Mouse (Mus musculus) hindbrain, embryonic 11.5 days (tissue): ENCODE data around the gene Aven. TPM values are rescaled to one million over a fixed set of nuclear protein-coding genes. Genes with fewer than 3 reads are reported as not detected.

Source experiments
- ATAC-seq: fragments of 200-750 bp; cut with Nextera tagmentation; 2 replicates; pipeline ENCODE4 v1.8.0; 2017; ENCODE audit warnings: mild to moderate bottlenecking, moderate TSS enrichment, moderate library complexity; ENCODE audit not compliant: low FRiP score
- DNase-seq: peaks from one replicate; pipeline ENCODE4 v3.0.0-alpha.2; 2015; ENCODE audit warnings: low spot score
- H3K27ac ChIP-seq: fragments of 300-500 bp; sonication (generic); 2 replicates; pipeline ENCODE4 v1.5.1; 2014; ENCODE audit warnings: mild to moderate bottlenecking, low read depth, low read length
- H3K27me3 ChIP-seq: fragments of 300-500 bp; sonication (generic); 2 replicates; pipeline ENCODE4 v1.6.1; 2014; ENCODE audit warnings: mild to moderate bottlenecking, low read length, moderate library complexity, mixed read lengths; ENCODE audit not compliant: control insufficient read depth, insufficient read depth
- H3K36me3 ChIP-seq: fragments of 300-500 bp; sonication (generic); 2 replicates; pipeline ENCODE4 v1.6.1; 2014; ENCODE audit warnings: mild to moderate bottlenecking, low read length, moderate library complexity, mixed read lengths; ENCODE audit not compliant: control insufficient read depth, insufficient read depth
- H3K4me1 ChIP-seq: fragments of 300-500 bp; sonication (generic); replicated peaks from 2 replicates; pipeline ENCODE4 v1.6.1; 2014; ENCODE audit warnings: low read length, mixed read lengths; ENCODE audit not compliant: control insufficient read depth, insufficient read depth
- H3K4me2 ChIP-seq: fragments of 300-500 bp; sonication (generic); replicated peaks from 2 replicates; pipeline ENCODE4 v1.6.1; 2014; ENCODE audit warnings: mild to moderate bottlenecking, low read depth, low read length
- H3K4me3 ChIP-seq: fragments of 300-500 bp; sonication (generic); 2 replicates; pipeline ENCODE4 v1.5.1; 2014; ENCODE audit warnings: low read depth, low read length
- H3K9ac ChIP-seq: fragments of 300-500 bp; sonication (generic); 2 replicates; pipeline ENCODE4 v1.6.1; 2014; ENCODE audit warnings: low read depth, low read length
- H3K9me3 ChIP-seq: fragments of 300-500 bp; sonication (generic); 2 replicates; pipeline ENCODE4 v1.6.1; 2016; ENCODE audit warnings: low read length; ENCODE audit not compliant: control insufficient read depth
- WGBS: fragments of 180-500 bp; shearing (Covaris S2); extraction: QIAGEN DNeasy Blood & Tissue Kit; methylation state at CpG from one replicate; pipeline ENCODE4 v1.1.7; 2014; 5-methylcytosine and 5-hydroxymethylcytosine counted together
- polyA plus RNA-seq: library from polyadenylated mRNA; unstranded; fragments of >200 nt; fragmentation: Nextera tagmentation; extraction: Ambion mirVana; gene quantifications from 2 replicates; pipeline ENCODE4 v1.2.1, GENCODE M21; 2014

Gene Aven
- polyA plus RNA-seq, 1 experiment from 2014 or later, result 5.9 TPM

- 91% methylated on average over 4 of the region's 4 CpGs for WGBS
- Histone ChIP-seq H3K9me3 (no peaks in the 10 kb centered on the region), H3K4me1 (no peaks in the 10 kb centered on the region), H3K36me3 (no peaks in the 10 kb centered on the region), H3K27me3 (no peaks in the 10 kb centered on the region), H3K4me2 (no peak overlapping the region), H3K9ac (no peak overlapping the region), H3K4me3 (no peak overlapping the region), H3K27ac (no peak overlapping the region)
- ATAC-seq, result no peak
- no peak for DNase-seq
Measured at GRCm38 (mm10) chr2:112520526-112521482, 28.0 kb downstream of the Aven start.

DNA sequence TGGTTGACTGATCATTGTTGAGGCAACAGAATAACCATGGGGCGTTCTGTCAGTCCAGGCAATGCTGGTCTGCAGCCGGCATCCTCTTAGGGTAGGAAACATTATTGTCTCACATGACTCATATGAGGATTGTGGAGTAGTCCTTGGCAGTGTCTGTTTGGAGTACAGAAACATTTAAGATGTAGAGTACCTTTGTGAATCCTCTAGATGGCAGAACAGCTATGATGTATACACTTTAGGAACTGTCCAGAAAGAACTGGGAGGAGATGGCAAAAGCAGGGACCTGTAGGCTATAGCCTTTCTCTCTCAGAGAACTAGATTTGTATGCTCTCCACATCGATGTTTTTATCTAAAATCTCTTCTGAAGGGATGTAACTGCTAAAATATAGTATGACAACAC lies 34.2 kb downstream of the Aven start:
- Histone ChIP-seq H3K9me3 (no peaks in the 10 kb centered on the region), H3K4me3 (no peak overlapping the region), H3K4me2 (no peak overlapping the region), H3K9ac (no peak overlapping the region), H3K36me3 (no peaks in the 10 kb centered on the region), H3K27me3 (no peaks in the 10 kb centered on the region), H3K4me1 (no peaks in the 10 kb centered on the region), H3K27ac (no peak overlapping the region)
- ATAC-seq (no peak), DNase-seq (no peak)
- WGBS, result 91% methylated on average over 3 of the region's 3 CpGs

DNA sequence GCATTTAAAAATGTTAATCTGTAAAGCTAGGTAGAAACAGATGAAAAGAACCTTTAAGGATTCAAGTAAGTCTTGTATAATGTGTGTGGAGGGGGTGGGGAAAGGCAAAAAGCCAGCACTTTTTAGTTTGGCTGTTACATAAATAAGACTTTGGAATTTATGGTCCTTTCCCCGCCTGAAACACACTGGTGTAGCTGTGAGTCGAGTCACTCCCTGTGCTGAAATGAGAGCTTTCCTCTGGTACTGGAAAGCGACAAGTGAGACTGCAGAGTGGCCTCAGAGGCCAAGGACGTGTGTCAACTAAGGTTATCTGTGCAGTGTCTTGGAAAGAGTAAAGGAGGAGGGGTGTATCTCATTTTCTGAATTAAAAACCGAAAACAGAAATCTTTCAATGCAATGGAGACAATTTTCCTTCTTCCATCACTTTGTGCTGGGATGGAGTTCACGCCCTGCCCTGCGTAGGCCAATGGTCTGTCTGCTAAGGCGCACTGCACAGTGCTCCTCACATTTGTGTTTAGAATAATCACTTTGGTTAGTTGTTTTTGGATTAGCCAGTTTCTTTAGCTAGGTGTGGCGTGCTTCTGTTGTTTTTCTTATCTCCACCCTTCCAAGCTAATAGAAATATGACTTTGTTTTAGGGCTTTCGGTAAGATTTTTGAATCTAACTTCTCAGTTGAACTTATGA lies 40.2 kb downstream of the Aven start:
- Histone ChIP-seq H3K27ac (no peak overlapping the region), H3K9ac (no peak overlapping the region), H3K4me1 (no peaks in the 10 kb centered on the region), H3K27me3 (no peaks in the 10 kb centered on the region), H3K36me3 (no peaks in the 10 kb centered on the region), H3K4me2 (no peak overlapping the region), H3K9me3 (no peaks in the 10 kb centered on the region), H3K4me3 (no peak overlapping the region)
- DNase-seq (no peak), ATAC-seq (no peak)
- WGBS, result 87% methylated on average over 10 of the region's 10 CpGs

GRCm38 (mm10) chr2:112534677-112535222 lies 42.0 kb downstream of the Aven start:
- H3K9ac ChIP-seq, result no peak overlapping the region
- H3K27me3 ChIP-seq, result no peaks in the 10 kb centered on the region
- no peaks in the 10 kb centered on the region for H3K9me3 ChIP-seq
- H3K4me2 ChIP-seq, result no peak overlapping the region
- H3K36me3 ChIP-seq, result no peaks in the 10 kb centered on the region
- ATAC-seq (peak; percentile 39), DNase-seq (peak; percentile 14)
- H3K4me3 ChIP-seq, result no peak overlapping the region
- no peaks in the 10 kb centered on the region for H3K4me1 ChIP-seq
- 56% methylated on average over 14 of the region's 14 CpGs for WGBS
- H3K27ac ChIP-seq, result no peak overlapping the region

DNA sequence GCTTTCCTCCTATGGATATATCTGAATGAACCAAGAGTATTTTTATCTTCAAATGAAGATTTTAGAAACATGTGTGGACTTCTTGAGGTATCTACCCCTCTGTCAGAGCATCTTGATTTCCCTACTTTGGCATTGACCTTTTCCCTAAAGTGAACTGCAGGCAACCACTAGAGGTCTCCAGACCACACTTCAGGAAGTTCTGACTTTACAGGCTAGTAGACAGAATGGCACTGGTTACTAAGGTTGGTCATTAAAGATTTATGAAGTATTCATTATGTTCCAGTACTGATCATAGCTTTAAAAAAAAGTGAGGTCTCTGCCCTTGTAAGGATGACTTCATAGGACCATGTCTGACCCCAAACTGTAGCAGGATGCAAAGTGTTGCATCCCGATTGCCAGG lies 46.0 kb downstream of the Aven start:
- WGBS, result 93% methylated on average over 1 of the region's 1 CpGs
- no peaks in the 10 kb centered on the region for H3K27me3 ChIP-seq
- ATAC-seq (0 out of 2 replicates have a peak, but pooled peaks have one; percentile 15), DNase-seq (peak; percentile 12)
- H3K4me3 ChIP-seq, result no peak overlapping the region
- H3K4me2 ChIP-seq, result no peak overlapping the region
- H3K27ac ChIP-seq, result no peak overlapping the region
- H3K9ac ChIP-seq, result no peak overlapping the region
- H3K4me1 ChIP-seq, result no peaks in the 10 kb centered on the region
- no peaks in the 10 kb centered on the region for H3K36me3 ChIP-seq
- no peaks in the 10 kb centered on the region for H3K9me3 ChIP-seq

GRCm38 (mm10) chr2:112541695-112542285 lies 49.0 kb downstream of the Aven start:
- no peak overlapping the region for H3K27ac ChIP-seq
- no peak for DNase-seq
- no peak overlapping the region for H3K4me3 ChIP-seq
- ATAC-seq, result no peak
- WGBS, result 77% methylated on average over 5 of the region's 5 CpGs
- H3K9ac ChIP-seq, result no peak overlapping the region
- no peak overlapping the region for H3K4me2 ChIP-seq
- H3K4me1 ChIP-seq, result no peaks in the 10 kb centered on the region
- H3K27me3 ChIP-seq, result no peaks in the 10 kb centered on the region
- no peaks in the 10 kb centered on the region for H3K36me3 ChIP-seq
- no peaks in the 10 kb centered on the region for H3K9me3 ChIP-seq

DNA sequence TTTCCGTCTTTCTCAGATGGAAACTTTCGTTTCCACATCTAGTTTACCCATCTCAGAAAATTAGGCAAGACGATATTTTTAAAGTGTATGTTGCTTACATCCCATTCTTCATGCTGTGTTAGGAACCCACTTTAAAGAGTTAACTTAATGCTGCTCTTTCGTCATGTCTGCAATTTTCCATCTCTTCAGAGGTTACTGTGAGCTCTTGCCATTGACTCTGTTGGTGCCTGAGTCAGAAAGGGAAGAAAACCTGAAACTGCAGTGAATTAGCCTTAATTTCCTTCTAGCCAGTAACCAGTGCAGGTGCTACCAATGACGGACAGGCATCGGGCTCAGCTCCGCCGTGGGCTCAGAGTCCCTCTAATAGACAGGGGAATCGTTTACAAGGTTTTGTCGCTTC lies 63.8 kb downstream of the Aven start:
- Histone ChIP-seq H3K4me3 (no peak overlapping the region), H3K27ac (no peak overlapping the region), H3K4me2 (no peak overlapping the region), H3K27me3 (no peaks in the 10 kb centered on the region), H3K4me1 (no peaks in the 10 kb centered on the region), H3K9me3 (no peaks in the 10 kb centered on the region), H3K9ac (no peak overlapping the region), H3K36me3 (no peaks in the 10 kb centered on the region)
- ATAC-seq (no peak), DNase-seq (no peak)
- WGBS, result 94% methylated on average over 10 of the region's 10 CpGs

GRCm38 (mm10) chr2:112557453-112557852 lies 64.7 kb downstream of the Aven start:
- no peak overlapping the region for H3K4me3 ChIP-seq
- no peaks in the 10 kb centered on the region for H3K4me1 ChIP-seq
- DNase-seq, result no peak
- H3K9ac ChIP-seq, result no peak overlapping the region
- ATAC-seq, result no peak
- no peak overlapping the region for H3K4me2 ChIP-seq
- H3K27ac ChIP-seq, result no peak overlapping the region
- H3K27me3 ChIP-seq, result no peaks in the 10 kb centered on the region
- no peaks in the 10 kb centered on the region for H3K9me3 ChIP-seq
- no peaks in the 10 kb centered on the region for H3K36me3 ChIP-seq
